Mouse (Mus musculus): ENCODE data around the gene Abcb8. TPM values are rescaled to one million over a fixed set of nuclear protein-coding genes. Genes with fewer than 3 reads are reported as not detected.

Gene Abcb8
- polyA plus RNA-seq, 1 experiment from 2014 or later, result 52.5 TPM

GRCm38 (mm10) chr5:24408651-24409050 lies 15.2 kb downstream of the Abcb8 start:
- Histone ChIP-seq H3K4me1 (ENCODE audit: control insufficient read depth, insufficient read depth, low read length) (no peaks in the 10 kb centered on the region), H3K4me2 (replicated peaks; ENCODE audit: low read depth, low read length) (no peak overlapping the region), H3K27ac (ENCODE audit: low read length) (no peak overlapping the region), H3K4me3 (ENCODE audit: low read depth, low read length) (no peak overlapping the region), H3K36me3 (ENCODE audit: control insufficient read depth, insufficient read depth, low read length) (peaks cover 13% of the 10 kb centered on the region), H3K9ac (replicated peaks; ENCODE audit: low read depth, low read length) (no peak overlapping the region), H3K27me3 (ENCODE audit: control insufficient read depth, insufficient read depth, low read length) (no peaks in the 10 kb centered on the region), H3K9me3 (ENCODE audit: control insufficient read depth, low read depth, low read length) (no peaks in the 10 kb centered on the region)
- 85% methylated on average over 13 of the region's 13 CpGs for WGBS
- no peak for ATAC-seq (ENCODE audit: insufficient number of reproducible peaks, insufficient read depth, low FRiP score, low read depth)

GRCm38 (mm10) chr5:24409466-24409865 lies 16.0 kb downstream of the Abcb8 start:
- no peak for ATAC-seq (ENCODE audit: insufficient number of reproducible peaks, insufficient read depth, low FRiP score, low read depth)
- Histone ChIP-seq H3K4me3 (ENCODE audit: low read depth, low read length) (no peak overlapping the region), H3K9me3 (ENCODE audit: control insufficient read depth, low read depth, low read length) (no peaks in the 10 kb centered on the region), H3K4me1 (ENCODE audit: control insufficient read depth, insufficient read depth, low read length) (no peaks in the 10 kb centered on the region), H3K27me3 (ENCODE audit: control insufficient read depth, insufficient read depth, low read length) (no peaks in the 10 kb centered on the region), H3K36me3 (ENCODE audit: control insufficient read depth, insufficient read depth, low read length) (peaks cover 13% of the 10 kb centered on the region), H3K27ac (ENCODE audit: low read length) (no peak overlapping the region), H3K9ac (replicated peaks; ENCODE audit: low read depth, low read length) (no peak overlapping the region), H3K4me2 (replicated peaks; ENCODE audit: low read depth, low read length) (no peak overlapping the region)
- WGBS, result 77% methylated on average over 2 of the region's 2 CpGs

- Histone ChIP-seq H3K36me3 (ENCODE audit: control insufficient read depth, insufficient read depth, low read length) (peaks cover 4% of the 10 kb centered on the region), H3K9me3 (ENCODE audit: control insufficient read depth, low read depth, low read length) (no peaks in the 10 kb centered on the region), H3K27me3 (ENCODE audit: control insufficient read depth, insufficient read depth, low read length) (no peaks in the 10 kb centered on the region), H3K4me3 (ENCODE audit: low read depth, low read length) (no peak overlapping the region), H3K27ac (ENCODE audit: low read length) (no peak overlapping the region), H3K4me1 (ENCODE audit: control insufficient read depth, insufficient read depth, low read length) (0 out of 2 replicates have a peak, but pooled peaks cover 3% of the 10 kb centered on the region), H3K4me2 (replicated peaks; ENCODE audit: low read depth, low read length) (no peak overlapping the region), H3K9ac (replicated peaks; ENCODE audit: low read depth, low read length) (no peak overlapping the region)
- ATAC-seq (ENCODE audit: insufficient number of reproducible peaks, insufficient read depth, low FRiP score, low read depth), result no peak
- 79% methylated on average over 2 of the region's 2 CpGs for WGBS
Measured at GRCm38 (mm10) chr5:24412063-24412462, 18.6 kb downstream of the Abcb8 start.

GRCm38 (mm10) chr5:24413042-24413693 lies 19.7 kb downstream of the Abcb8 start, which contains the start of gene Asic3:
TSS of gene Asic3 (plus strand) at chr5:24413392.
- 0 out of 2 replicates have a peak, but pooled peaks cover 3% of the 10 kb centered on the region for H3K4me1 ChIP-seq (ENCODE audit: control insufficient read depth, insufficient read depth, low read length)
- H3K27me3 ChIP-seq (ENCODE audit: control insufficient read depth, insufficient read depth, low read length), result no peaks in the 10 kb centered on the region
- H3K36me3 ChIP-seq (ENCODE audit: control insufficient read depth, insufficient read depth, low read length), result no peaks in the 10 kb centered on the region; the same call in 1 of the 2 replicates
- 46% methylated on average over 11 of the region's 11 CpGs for WGBS
- H3K27ac ChIP-seq (ENCODE audit: low read length), result no peak within 1 kb of the TSS
- H3K9me3 ChIP-seq (ENCODE audit: control insufficient read depth, low read depth, low read length), result no peaks in the 10 kb centered on the region
- no peak for ATAC-seq (ENCODE audit: insufficient number of reproducible peaks, insufficient read depth, low FRiP score, low read depth)
- no peak within 1 kb of the TSS for H3K4me2 ChIP-seq (replicated peaks; ENCODE audit: low read depth, low read length)
- H3K9ac ChIP-seq (replicated peaks; ENCODE audit: low read depth, low read length), result no peak within 1 kb of the TSS; the same call in 1 of the 2 replicates
- no peak within 1 kb of the TSS for H3K4me3 ChIP-seq (ENCODE audit: low read depth, low read length)

- Histone ChIP-seq H3K9me3 (ENCODE audit: control insufficient read depth, low read depth, low read length) (no peaks in the 10 kb centered on the region), H3K27ac (ENCODE audit: low read length) (no peak overlapping the region), H3K4me2 (replicated peaks; ENCODE audit: low read depth, low read length) (no peak overlapping the region), H3K27me3 (ENCODE audit: control insufficient read depth, insufficient read depth, low read length) (no peaks in the 10 kb centered on the region), H3K4me1 (ENCODE audit: control insufficient read depth, insufficient read depth, low read length) (0 out of 2 replicates have a peak, but pooled peaks cover 3% of the 10 kb centered on the region), H3K36me3 (ENCODE audit: control insufficient read depth, insufficient read depth, low read length) (peaks cover under 1% of the 10 kb centered on the region; the same call in 1 of the 2 replicates), H3K4me3 (ENCODE audit: low read depth, low read length) (no peak overlapping the region), H3K9ac (replicated peaks; ENCODE audit: low read depth, low read length) (no peak overlapping the region)
- no peak for ATAC-seq (ENCODE audit: insufficient number of reproducible peaks, insufficient read depth, low FRiP score, low read depth)
- 77% methylated on average over 13 of the region's 13 CpGs for WGBS
Measured at GRCm38 (mm10) chr5:24413938-24414337, 20.5 kb downstream of the Abcb8 start.

- peak; percentile 50 for ATAC-seq (ENCODE audit: insufficient number of reproducible peaks, insufficient read depth, low FRiP score, low read depth)
- H3K36me3 ChIP-seq (ENCODE audit: control insufficient read depth, insufficient read depth, low read length), result peaks cover 12% of the 10 kb centered on the region; the same call in 1 of the 2 replicates
- 2% methylated on average over 21 of the region's 21 CpGs for WGBS
- no peaks in the 10 kb centered on the region for H3K9me3 ChIP-seq (ENCODE audit: control insufficient read depth, low read depth, low read length)
- H3K27me3 ChIP-seq (ENCODE audit: control insufficient read depth, insufficient read depth, low read length), result no peaks in the 10 kb centered on the region
- H3K4me2 ChIP-seq (replicated peaks; ENCODE audit: low read depth, low read length), result peak overlapping the region; percentile 20; the same call in 1 of the 2 replicates
- H3K27ac ChIP-seq (ENCODE audit: low read length), result no peak overlapping the region
- no peak overlapping the region for H3K4me3 ChIP-seq (ENCODE audit: low read depth, low read length)
- no peak overlapping the region for H3K9ac ChIP-seq (replicated peaks; ENCODE audit: low read depth, low read length)
- 0 out of 2 replicates have a peak, but pooled peaks cover 3% of the 10 kb centered on the region for H3K4me1 ChIP-seq (ENCODE audit: control insufficient read depth, insufficient read depth, low read length)
Measured at GRCm38 (mm10) chr5:24416222-24416736, 22.8 kb downstream of the Abcb8 start.

GRCm38 (mm10) chr5:24417587-24417986 lies 24.1 kb downstream of the Abcb8 start:
- H3K4me1 ChIP-seq (ENCODE audit: control insufficient read depth, insufficient read depth, low read length), result peaks cover 8% of the 10 kb centered on the region
- H3K4me3 ChIP-seq (ENCODE audit: low read depth, low read length), result no peak overlapping the region
- no peaks in the 10 kb centered on the region for H3K27me3 ChIP-seq (ENCODE audit: control insufficient read depth, insufficient read depth, low read length)
- 85% methylated on average over 10 of the region's 10 CpGs for WGBS
- H3K27ac ChIP-seq (ENCODE audit: low read length), result no peak overlapping the region
- no peak overlapping the region for H3K9ac ChIP-seq (replicated peaks; ENCODE audit: low read depth, low read length)
- H3K4me2 ChIP-seq (replicated peaks; ENCODE audit: low read depth, low read length), result no peak overlapping the region
- no peak for ATAC-seq (ENCODE audit: insufficient number of reproducible peaks, insufficient read depth, low FRiP score, low read depth)
- no peaks in the 10 kb centered on the region for H3K9me3 ChIP-seq (ENCODE audit: control insufficient read depth, low read depth, low read length)
- H3K36me3 ChIP-seq (ENCODE audit: control insufficient read depth, insufficient read depth, low read length), result peaks cover 12% of the 10 kb centered on the region; the same call in 1 of the 2 replicates

- no peaks in the 10 kb centered on the region for H3K9me3 ChIP-seq (ENCODE audit: control insufficient read depth, low read depth, low read length)
- H3K27ac ChIP-seq (ENCODE audit: low read length), result no peak overlapping the region
- no peak for ATAC-seq (ENCODE audit: insufficient number of reproducible peaks, insufficient read depth, low FRiP score, low read depth)
- H3K4me1 ChIP-seq (ENCODE audit: control insufficient read depth, insufficient read depth, low read length), result peaks cover 19% of the 10 kb centered on the region
- 89% methylated on average over 9 of the region's 9 CpGs for WGBS
- H3K4me3 ChIP-seq (ENCODE audit: low read depth, low read length), result no peak overlapping the region
- H3K4me2 ChIP-seq (replicated peaks; ENCODE audit: low read depth, low read length), result no peak overlapping the region
- H3K27me3 ChIP-seq (ENCODE audit: control insufficient read depth, insufficient read depth, low read length), result no peaks in the 10 kb centered on the region
- H3K36me3 ChIP-seq (ENCODE audit: control insufficient read depth, insufficient read depth, low read length), result peaks cover 12% of the 10 kb centered on the region; the same call in 1 of the 2 replicates
- no peak overlapping the region for H3K9ac ChIP-seq (replicated peaks; ENCODE audit: low read depth, low read length)
Measured at GRCm38 (mm10) chr5:24420381-24420780, 26.9 kb downstream of the Abcb8 start.

Measured in stomach, embryonic 14.5 days (tissue).